Mouse (Mus musculus) left cerebral cortex, adult 18-20 months (tissue): ENCODE data around the gene Fbrsl1. TPM values are rescaled to one million over a fixed set of nuclear protein-coding genes. Genes with fewer than 3 reads are reported as not detected.

ENCODE experiments used
- DNase-seq, 2 experiments: peaks; one replicate each; pipeline ENCODE4 v3.0.0; 2021 to 2022; ENCODE audit warnings: low spot score in 2 of 2, mixed read lengths in 1 of 2
- total RNA-seq, 2 experiments: library from RNA; stranded (reverse); gene quantifications; 2 replicates each; pipeline ENCODE4 v1.2.3; 2021

Fbrsl1 gene
- total RNA-seq, 2 experiments from 2014 or later, result 73.8 to 80.7 TPM

- DNase-seq, result no peak
Measured at GRCm38 (mm10) chr5:110363822-110364545, 84.3 kb downstream of the Fbrsl1 start.

- peak; percentile 74 to 87 for DNase-seq
Measured at GRCm38 (mm10) chr5:110363179-110363821, 85.0 kb downstream of the Fbrsl1 start.

GRCm38 (mm10) chr5:110362813-110363178 is 85.5 kb downstream of the Fbrsl1 start:
- no peak for DNase-seq

GRCm38 (mm10) chr5:110361465-110361864 is 86.8 kb downstream of the Fbrsl1 start:
- no peak for DNase-seq

DNA sequence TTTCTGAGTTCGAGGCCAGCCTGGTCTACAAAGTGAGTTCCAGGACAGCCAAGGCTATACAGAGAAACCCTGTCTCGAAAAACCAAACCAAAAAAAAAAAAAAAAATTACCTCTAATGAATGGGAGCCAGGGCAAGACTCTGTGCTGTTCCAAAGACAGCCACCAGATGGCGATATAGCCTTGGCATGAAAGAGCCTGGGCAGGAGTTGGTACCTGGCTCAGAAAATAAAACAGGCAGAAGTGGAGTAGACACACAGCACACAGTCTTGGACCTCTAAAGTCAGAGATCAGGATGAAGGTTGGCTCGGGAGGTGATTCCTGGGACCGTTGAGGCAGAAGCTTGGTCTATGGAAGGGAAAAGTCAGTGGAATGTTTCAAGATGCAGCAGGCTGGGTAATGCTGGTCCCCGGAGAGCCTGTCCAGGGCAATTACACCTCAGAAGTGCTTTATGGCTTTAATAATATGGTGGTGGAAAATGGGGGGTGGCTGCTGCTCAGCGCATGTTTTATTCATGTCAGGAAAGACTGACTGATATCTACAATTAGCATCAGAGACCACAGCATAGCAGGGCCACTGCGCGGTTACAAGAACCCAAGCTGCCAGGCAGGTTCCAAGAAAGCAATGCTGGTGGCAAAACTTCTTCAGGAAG is 90.6 kb downstream of the Fbrsl1 start:
- peak; percentile 77 to 92 for DNase-seq

DNA sequence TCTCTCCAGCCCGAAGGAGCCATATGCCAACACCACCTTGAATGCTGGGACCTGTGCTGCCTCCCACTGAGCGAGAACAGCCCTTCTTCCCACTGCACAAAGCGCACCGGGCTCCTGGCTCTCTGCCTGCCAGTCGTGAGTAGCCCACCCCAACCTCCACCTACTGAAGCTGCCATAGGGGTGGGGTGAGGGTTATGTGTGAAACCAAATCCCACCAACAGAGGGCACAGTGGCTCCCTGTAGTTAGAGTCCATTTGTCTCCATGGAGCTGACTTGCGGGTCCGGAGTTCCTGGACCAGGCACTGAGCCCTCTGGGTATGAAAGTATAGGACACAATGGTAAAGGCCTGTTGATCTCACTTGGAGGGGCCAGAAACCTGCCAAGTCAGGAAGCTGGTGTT is 93.6 kb downstream of the Fbrsl1 start:
- DNase-seq, result peak in 1 of 2 experiments; percentile 56

DNA sequence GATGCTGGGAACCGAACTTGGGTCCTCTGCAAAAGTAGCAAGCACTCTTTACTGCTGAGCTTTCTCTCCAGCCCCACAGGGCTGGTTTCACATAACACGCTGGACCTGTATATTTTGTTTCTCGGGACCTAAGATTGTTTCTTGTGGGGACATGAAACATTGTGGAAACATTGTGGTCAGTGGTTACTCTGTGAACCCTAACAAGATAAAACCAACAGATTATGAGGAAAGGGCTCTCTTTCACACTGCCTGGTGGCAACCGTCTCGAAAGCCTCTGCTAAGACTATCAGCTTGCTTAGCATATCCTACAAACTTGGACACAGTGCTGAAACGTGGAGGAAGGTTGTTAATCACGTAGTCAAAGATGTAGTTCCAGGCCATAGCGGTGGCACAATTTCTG is 101.3 kb downstream of the Fbrsl1 start:
- no peak for DNase-seq

GRCm38 (mm10) chr5:110345553-110345952 is 102.8 kb downstream of the Fbrsl1 start:
- no peak for DNase-seq

GRCm38 (mm10) chr5:110344524-110344923 is 103.8 kb downstream of the Fbrsl1 start, which contains the start of gene Lrcol1:
Gene Lrcol1 (plus strand): TSS chr5:110344730.
- DNase-seq, result no peak

- peak in 1 of 2 experiments; percentile 18 for DNase-seq
Measured at GRCm38 (mm10) chr5:110342648-110343284, 105.5 kb downstream of the Fbrsl1 start, which contains the start of gene P2rx2. Gene P2rx2 (minus strand): TSS chr5:110343212.

GRCm38 (mm10) chr5:110338792-110339191 is 109.5 kb downstream of the Fbrsl1 start:
- DNase-seq, result no peak

- no peak for DNase-seq
Measured at GRCm38 (mm10) chr5:110330508-110330907, 117.8 kb downstream of the Fbrsl1 start.

GRCm38 (mm10) chr5:110313127-110313526 is 135.2 kb downstream of the Fbrsl1 start:
- no peak for DNase-seq

Other genes with a start within 250 kb of the Fbrsl1 start
- gene Ankle2, start 217.5 kb downstream of the Fbrsl1 start, total RNA-seq, result 10 to 100 TPM; 41.8 to 45.2 TPM
- 10 to 100 TPM; 55.1 to 59.2 TPM for gene Pgam5, start 178.6 kb downstream of the Fbrsl1 start, total RNA-seq
- gene Pxmp2, start 162.3 kb downstream of the Fbrsl1 start, total RNA-seq, result 1 to 10 TPM; 7.9 to 9.5 TPM
- 1 to 10 TPM in 1 of 2 experiments, under 1 TPM in 1; 0.73 to 1.0 TPM for gene Pole, start 162.2 kb downstream of the Fbrsl1 start, total RNA-seq
- under 1 TPM in 1 of 2 experiments, not detected in 1; 0.23 TPM for gene P2rx2, start 105.3 kb downstream of the Fbrsl1 start, total RNA-seq
- gene Lrcol1, start 103.8 kb downstream of the Fbrsl1 start, total RNA-seq, result not detected
- gene Galnt9, start 95.9 kb upstream of the Fbrsl1 start, total RNA-seq, result 100 to 1,000 TPM in 1 of 2 experiments, 10 to 100 TPM in 1; 87.0 to 117 TPM
- gene Noc4l, start 204.9 kb upstream of the Fbrsl1 start, total RNA-seq, result 10 to 100 TPM; 25.2 to 28.3 TPM
- gene Ddx51, start 204.9 kb upstream of the Fbrsl1 start, total RNA-seq, result 10 to 100 TPM; 22.2 to 24.7 TPM